Mouse (Mus musculus) small intestine, adult 2 months (tissue): ENCODE results near the gene Tnfsf18. TPM values are rescaled to one million over a fixed set of nuclear protein-coding genes. Genes with fewer than 3 reads are reported as not detected.

Source experiments
- H3K27ac ChIP-seq: fragments of 200-500 bp; 2 replicates; pipeline ENCODE4 v1.5.1; 2012; ENCODE audit warnings: low read depth, low read length, control low read depth, inconsistent platforms; ENCODE audit not compliant: insufficient read depth
- H3K27me3 ChIP-seq: fragments of 200-500 bp; 2 replicates; pipeline ENCODE4 v1.6.1; 2012; ENCODE audit warnings: mild to moderate bottlenecking, moderate library complexity, low read length, inconsistent platforms; ENCODE audit not compliant: control insufficient read depth, insufficient read depth
- H3K36me3 ChIP-seq: fragments of 200-500 bp; 2 replicates; pipeline ENCODE4 v1.6.1; 2012; ENCODE audit warnings: mild to moderate bottlenecking, low read length, control low read depth, inconsistent platforms; ENCODE audit not compliant: control insufficient read depth, insufficient read depth
- H3K4me1 ChIP-seq: fragments of 200-500 bp; 2 replicates; pipeline ENCODE4 v1.6.1; 2012; ENCODE audit warnings: low read length, inconsistent platforms, mixed read lengths; ENCODE audit not compliant: control insufficient read depth, insufficient read depth, insufficient read length
- H3K4me3 ChIP-seq: fragments of 200-500 bp; 2 replicates; pipeline ENCODE4 v1.5.1; 2012; ENCODE audit warnings: low read depth, mild to moderate bottlenecking, control low read depth, inconsistent platforms, low read length, moderate library complexity
- CTCF ChIP-seq: fragments of 200-500 bp; IDR thresholded peaks from 2 replicates; pipeline ENCODE4 v1.5.1; 2012; ENCODE audit warnings: low read depth, mild to moderate bottlenecking, control low read depth, inconsistent platforms, low read length, moderate library complexity, mixed read lengths; ENCODE audit not compliant: insufficient replicate concordance, insufficient read length; ENCODE audit errors: extremely low read depth
- POLR2A ChIP-seq: fragments of 200-500 bp; IDR thresholded peaks from 2 replicates; pipeline ENCODE4 v1.6.1; 2012; ENCODE audit warnings: low read depth, mild to moderate bottlenecking, control low read depth, inconsistent platforms, low read length, moderate library complexity
- WGBS: fragments of 180-500 bp; shearing (Covaris S2); methylation state at CpG from one replicate; pipeline ENCODE4 v1.1.7; 2018; 5-methylcytosine and 5-hydroxymethylcytosine counted together
- polyA plus RNA-seq: library from polyadenylated mRNA; depleted of rRNA; stranded (reverse); fragments of >200 nt; gene quantifications from 2 replicates; pipeline ENCODE4 v1.2.3, GENCODE M21; 2012; rRNA removed

Tnfsf18 gene
- not detected in 2 replicates for polyA plus RNA-seq

GRCm38 (mm10) chr1:161494343-161494742 lies at the start of gene Tnfsf18:
Gene Tnfsf18 (plus strand): TSS chr1:161494655.
- no peak within 1 kb of the TSS for H3K4me3 ChIP-seq
- H3K27me3 ChIP-seq, result no peaks in the 10 kb centered on the region
- TF ChIP-seq CTCF (no peak), POLR2A (no peak)
- H3K27ac ChIP-seq, result no peak within 1 kb of the TSS
- 45% methylated on average over 8 of the region's 8 CpGs for WGBS
- no peaks in the 10 kb centered on the region for H3K36me3 ChIP-seq
- H3K4me1 ChIP-seq, result no peaks in the 10 kb centered on the region

GRCm38 (mm10) chr1:161444858-161445257 lies 49.6 kb upstream of the Tnfsf18 start:
- WGBS, result 44% methylated on average over 7 of the region's 7 CpGs
- H3K36me3 ChIP-seq, result no peaks in the 10 kb centered on the region
- no peaks in the 10 kb centered on the region for H3K4me1 ChIP-seq
- H3K27me3 ChIP-seq, result no peaks in the 10 kb centered on the region
- no peak for TF ChIP-seq CTCF
- no peak overlapping the region for H3K4me3 ChIP-seq
- H3K27ac ChIP-seq, result no peak overlapping the region

- TF ChIP-seq POLR2A (no peak), CTCF (no peak)
- H3K36me3 ChIP-seq, result no peaks in the 10 kb centered on the region
- no peak overlapping the region for H3K27ac ChIP-seq
- no peak overlapping the region for H3K4me3 ChIP-seq
- 14% methylated on average over 3 of the region's 3 CpGs for WGBS
- H3K4me1 ChIP-seq, result no peaks in the 10 kb centered on the region
- no peaks in the 10 kb centered on the region for H3K27me3 ChIP-seq
Observed at GRCm38 (mm10) chr1:161451683-161452245, 42.7 kb upstream of the Tnfsf18 start.

- WGBS, result 91% methylated on average over 1 of the region's 1 CpGs
- Histone ChIP-seq H3K4me3 (no peak overlapping the region), H3K27ac (no peak overlapping the region), H3K27me3 (no peaks in the 10 kb centered on the region), H3K4me1 (no peaks in the 10 kb centered on the region), H3K36me3 (no peaks in the 10 kb centered on the region)
- no peak for TF ChIP-seq POLR2A
- no peak for TF ChIP-seq CTCF
Observed at GRCm38 (mm10) chr1:161452250-161452649, 42.2 kb upstream of the Tnfsf18 start.

GRCm38 (mm10) chr1:161463388-161464085 lies 30.9 kb upstream of the Tnfsf18 start:
- no peak overlapping the region for H3K4me3 ChIP-seq
- no peaks in the 10 kb centered on the region for H3K36me3 ChIP-seq
- 67% methylated on average over 2 of the region's 2 CpGs for WGBS
- TF ChIP-seq CTCF (no peak), POLR2A (no peak)
- H3K4me1 ChIP-seq, result no peaks in the 10 kb centered on the region
- no peak overlapping the region; the same call in none of the 2 replicates for H3K27ac ChIP-seq
- no peaks in the 10 kb centered on the region for H3K27me3 ChIP-seq

- Histone ChIP-seq H3K36me3 (no peaks in the 10 kb centered on the region), H3K27me3 (no peaks in the 10 kb centered on the region), H3K4me1 (no peaks in the 10 kb centered on the region), H3K4me3 (no peak overlapping the region), H3K27ac (no peak overlapping the region)
- TF ChIP-seq POLR2A (no peak), CTCF (no peak)
- 77% methylated on average over 3 of the region's 3 CpGs for WGBS
Observed at GRCm38 (mm10) chr1:161477221-161477620, 17.2 kb upstream of the Tnfsf18 start.

GRCm38 (mm10) chr1:161479854-161480253 lies 14.6 kb upstream of the Tnfsf18 start:
- TF ChIP-seq CTCF, result no peak
- TF ChIP-seq POLR2A, result no peak
- H3K4me3 ChIP-seq, result no peak overlapping the region
- H3K27ac ChIP-seq, result no peak overlapping the region
- H3K4me1 ChIP-seq, result no peaks in the 10 kb centered on the region
- 84% methylated on average over 1 of the region's 1 CpGs for WGBS
- H3K27me3 ChIP-seq, result no peaks in the 10 kb centered on the region
- H3K36me3 ChIP-seq, result no peaks in the 10 kb centered on the region
